Mouse (Mus musculus) naive thymus-derived CD4-positive, alpha-beta T cell, adult 2 months (primary cell): ENCODE measurements around the gene Csmd2.

Experiments
- DNase-seq: peaks from one replicate; pipeline ENCODE4 v3.0.0-alpha.2; 2011; ENCODE audit warnings: low read depth

Csmd2 gene

GRCm38 (mm10) chr4:128141161-128142101 lies 153.8 kb downstream of the Csmd2 start:
- no peak for DNase-seq

GRCm38 (mm10) chr4:128142279-128142678 lies 154.6 kb downstream of the Csmd2 start:
- no peak for DNase-seq

- DNase-seq, result no peak
These were observed 155.5 kb downstream of the Csmd2 start for GRCm38 (mm10) chr4:128143147-128143546.

- DNase-seq, result no peak
These were observed 161.9 kb downstream of the Csmd2 start for GRCm38 (mm10) chr4:128149524-128149923.

GRCm38 (mm10) chr4:128152066-128152465 lies 164.4 kb downstream of the Csmd2 start:
- DNase-seq, result no peak

DNA sequence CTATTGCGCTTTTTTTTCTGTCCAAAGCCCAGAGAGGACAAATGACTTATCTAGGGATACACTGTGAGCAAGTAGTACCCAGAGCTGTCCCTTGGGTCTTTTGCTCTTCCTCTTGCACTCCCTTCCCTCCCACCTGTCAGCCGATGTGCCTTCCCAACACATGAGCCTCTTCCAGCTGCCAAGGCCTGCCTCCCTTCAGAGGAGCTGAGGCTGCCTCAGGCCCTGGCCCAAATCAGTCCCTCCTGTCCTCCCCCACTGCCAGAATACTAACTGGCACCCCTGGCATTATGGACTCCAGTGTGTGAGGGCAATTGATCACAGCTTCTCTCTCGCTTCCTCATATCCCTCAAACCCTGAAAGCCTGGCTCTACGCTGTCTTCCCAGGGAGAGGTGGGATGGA lies 165.5 kb downstream of the Csmd2 start:
- DNase-seq, result no peak

- DNase-seq, result no peak
These were observed 167.6 kb downstream of the Csmd2 start for GRCm38 (mm10) chr4:128155226-128155625.

GRCm38 (mm10) chr4:128160656-128161055 lies 173.0 kb downstream of the Csmd2 start:
- DNase-seq, result no peak

DNA sequence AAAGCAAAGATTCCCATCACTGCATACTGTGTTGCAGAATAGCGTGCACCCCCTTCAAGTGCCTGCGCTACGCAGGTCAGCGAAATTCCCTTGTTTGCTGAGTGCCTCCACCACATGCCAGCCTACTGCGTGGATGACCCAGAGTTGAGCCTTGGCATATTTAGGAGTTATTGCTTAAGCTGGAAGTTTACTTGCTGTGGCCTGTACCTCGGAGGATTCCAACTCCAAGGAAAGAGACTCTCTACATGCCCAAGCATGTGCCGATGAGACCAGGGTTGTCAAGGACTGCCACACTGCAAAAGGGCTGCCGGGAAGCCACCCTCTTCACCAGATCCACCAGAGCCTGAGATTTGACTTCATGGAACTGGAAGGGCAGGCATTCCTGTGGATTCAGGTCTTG lies 182.5 kb downstream of the Csmd2 start:
- DNase-seq, result no peak

DNA sequence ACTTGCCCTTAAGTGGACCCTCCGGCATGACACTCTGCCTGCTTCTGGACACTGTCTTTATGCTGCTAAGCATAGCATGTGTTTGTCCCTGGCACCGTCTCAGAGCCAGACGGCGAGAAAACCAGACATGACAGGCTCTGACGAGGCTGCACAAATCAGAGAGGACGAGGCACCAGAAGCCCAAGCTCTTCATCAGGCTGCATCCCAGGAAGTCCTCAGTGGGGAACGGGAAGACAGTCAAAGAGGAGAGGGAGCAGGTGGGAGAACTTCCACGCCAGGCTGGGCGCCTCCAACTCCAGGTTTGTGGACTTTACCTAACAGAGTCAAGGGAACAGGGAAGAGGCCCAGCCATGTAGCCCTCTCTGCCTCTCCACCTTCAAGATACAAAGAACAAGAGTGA lies 183.6 kb downstream of the Csmd2 start:
- DNase-seq, result no peak

DNA sequence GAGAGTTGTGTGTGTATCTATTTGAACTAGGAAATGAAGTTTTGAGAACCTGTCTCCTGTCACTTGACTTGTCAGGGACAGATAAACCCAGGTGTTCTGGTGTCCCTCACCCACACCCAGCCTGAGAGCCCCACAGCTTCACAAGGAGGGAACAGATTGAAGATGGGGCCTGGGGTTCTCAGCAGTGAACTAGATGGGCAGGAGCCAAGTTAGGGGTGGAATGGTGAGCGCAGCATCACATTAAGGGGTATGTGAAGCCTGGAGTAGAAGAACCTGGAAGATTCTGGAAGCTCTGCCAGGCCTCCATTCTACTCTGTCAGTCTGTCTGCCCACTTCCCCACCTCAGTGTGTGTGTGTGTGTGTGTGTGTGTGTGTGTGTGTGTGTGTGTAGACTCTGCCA lies 184.0 kb downstream of the Csmd2 start:
- DNase-seq, result no peak

- DNase-seq, result no peak
These were observed 191.3 kb downstream of the Csmd2 start for GRCm38 (mm10) chr4:128178974-128179373.

GRCm38 (mm10) chr4:128179581-128179980 lies 191.9 kb downstream of the Csmd2 start:
- DNase-seq, result no peak

GRCm38 (mm10) chr4:128184747-128185146 lies 197.1 kb downstream of the Csmd2 start:
- no peak for DNase-seq

GRCm38 (mm10) chr4:128194454-128194853 lies 206.8 kb downstream of the Csmd2 start:
- no peak for DNase-seq

DNA sequence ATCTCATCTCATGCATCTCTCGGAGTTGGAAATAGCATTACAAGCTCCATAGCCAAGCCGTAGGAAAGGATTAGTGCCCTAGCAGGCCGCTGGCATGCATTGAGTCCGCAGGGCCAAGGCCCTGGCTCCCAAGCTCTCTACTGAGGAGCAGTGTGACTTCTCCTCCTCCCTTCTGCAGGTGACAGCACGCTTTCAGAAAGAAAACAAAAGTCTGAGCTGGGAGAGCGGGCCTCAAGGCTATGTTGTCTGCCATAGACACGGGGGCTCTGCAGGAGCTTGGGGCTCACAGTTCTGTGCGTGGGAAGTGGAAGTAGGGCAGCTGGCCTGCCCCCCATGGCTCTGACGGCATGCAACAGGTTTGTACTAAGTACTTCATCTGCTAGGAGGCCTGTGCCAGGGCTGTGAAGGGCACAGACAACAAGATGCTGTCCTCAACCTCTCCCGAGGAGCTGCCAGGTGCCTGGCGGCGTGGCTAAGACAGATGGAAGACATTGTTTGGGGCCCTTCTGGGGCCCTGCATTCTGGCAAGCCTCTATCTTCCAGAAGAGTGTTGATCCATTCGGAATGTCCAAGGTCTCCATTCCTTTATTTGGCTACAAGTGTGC lies 230.4 kb downstream of the Csmd2 start:
- no peak for DNase-seq

DNA sequence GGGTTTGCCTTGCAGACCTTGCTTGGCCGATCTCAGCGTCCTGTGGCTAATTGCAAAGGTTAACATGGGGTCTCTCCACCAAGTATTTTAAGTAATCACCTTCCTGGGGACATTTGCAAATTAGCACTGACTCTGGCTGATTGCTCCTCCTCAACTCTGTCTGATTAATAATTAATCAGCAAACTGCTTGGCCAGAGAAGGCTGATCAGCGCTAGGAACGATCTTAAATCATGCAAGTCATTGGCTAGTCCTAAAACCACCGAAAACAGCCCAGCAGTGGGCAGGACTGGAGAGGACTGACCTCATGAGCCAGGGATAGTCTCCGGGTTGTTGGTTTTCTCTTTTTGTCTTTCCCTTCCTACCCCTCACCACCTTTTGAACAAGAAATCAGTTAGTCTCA lies 236.8 kb downstream of the Csmd2 start:
- no peak for DNase-seq

DNA sequence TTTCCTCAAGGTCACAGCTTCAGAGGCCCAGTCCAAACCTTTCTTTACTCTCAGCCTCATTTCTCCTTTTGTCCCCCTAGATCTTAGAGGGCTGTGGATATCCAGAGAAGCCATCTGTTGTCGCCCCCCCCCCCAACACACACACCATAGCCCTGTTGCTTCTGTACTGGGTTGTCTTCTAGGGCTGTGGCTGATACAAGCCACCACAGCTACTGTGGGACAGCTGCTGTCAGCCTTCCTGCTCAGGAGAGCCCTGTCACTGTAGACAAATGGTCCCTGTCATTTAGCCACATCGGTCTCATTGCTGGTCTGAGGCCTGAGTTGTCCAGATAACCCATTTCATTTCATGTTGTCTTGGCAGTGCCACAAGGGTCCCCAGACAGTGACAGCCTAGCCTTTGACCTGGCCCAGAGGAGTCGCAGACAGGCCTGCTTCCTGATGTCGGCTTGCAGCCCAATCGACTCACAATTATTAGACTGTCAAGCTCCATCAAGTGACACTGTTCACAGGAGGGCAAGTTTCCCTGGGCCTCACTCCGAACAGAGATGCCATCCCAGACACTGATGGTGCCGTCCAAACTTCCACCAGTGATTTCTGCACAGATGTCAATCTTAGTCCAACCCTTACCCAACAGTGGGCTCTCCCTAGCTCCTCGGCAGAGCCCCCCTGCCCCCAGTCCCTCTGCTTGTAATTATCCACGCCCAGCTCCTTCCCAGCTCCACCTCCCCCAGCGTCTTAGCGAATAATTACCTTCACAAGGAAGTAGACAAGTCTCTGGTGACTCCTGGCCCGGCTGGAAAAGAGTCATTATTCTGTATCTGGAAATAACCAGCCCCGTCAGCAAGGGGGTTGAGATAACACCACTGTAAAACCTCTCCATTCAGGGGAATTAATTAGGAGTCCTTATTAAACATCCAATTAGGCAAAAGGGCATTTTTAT lies 240.0 kb downstream of the Csmd2 start:
- no peak for DNase-seq

GRCm38 (mm10) chr4:128233458-128233857 lies 245.8 kb downstream of the Csmd2 start:
- no peak for DNase-seq

GRCm38 (mm10) chr4:128239113-128239512 lies 251.5 kb downstream of the Csmd2 start:
- DNase-seq, result no peak

GRCm38 (mm10) chr4:128241075-128241853 lies 253.6 kb downstream of the Csmd2 start:
- DNase-seq, result no peak
